Mouse (Mus musculus): ENCODE results near the gene Fgr.

Fgr gene

GRCm38 (mm10) chr4:133014896-133015709 lies 41.2 kb downstream of the Fgr start:
- no peak for DNase-seq (ENCODE audit: low spot score in 2 of 2)

- DNase-seq (ENCODE audit: low spot score in 2 of 2) = no peak
Observed at GRCm38 (mm10) chr4:133015710-133016651, 42.1 kb downstream of the Fgr start.

DNA sequence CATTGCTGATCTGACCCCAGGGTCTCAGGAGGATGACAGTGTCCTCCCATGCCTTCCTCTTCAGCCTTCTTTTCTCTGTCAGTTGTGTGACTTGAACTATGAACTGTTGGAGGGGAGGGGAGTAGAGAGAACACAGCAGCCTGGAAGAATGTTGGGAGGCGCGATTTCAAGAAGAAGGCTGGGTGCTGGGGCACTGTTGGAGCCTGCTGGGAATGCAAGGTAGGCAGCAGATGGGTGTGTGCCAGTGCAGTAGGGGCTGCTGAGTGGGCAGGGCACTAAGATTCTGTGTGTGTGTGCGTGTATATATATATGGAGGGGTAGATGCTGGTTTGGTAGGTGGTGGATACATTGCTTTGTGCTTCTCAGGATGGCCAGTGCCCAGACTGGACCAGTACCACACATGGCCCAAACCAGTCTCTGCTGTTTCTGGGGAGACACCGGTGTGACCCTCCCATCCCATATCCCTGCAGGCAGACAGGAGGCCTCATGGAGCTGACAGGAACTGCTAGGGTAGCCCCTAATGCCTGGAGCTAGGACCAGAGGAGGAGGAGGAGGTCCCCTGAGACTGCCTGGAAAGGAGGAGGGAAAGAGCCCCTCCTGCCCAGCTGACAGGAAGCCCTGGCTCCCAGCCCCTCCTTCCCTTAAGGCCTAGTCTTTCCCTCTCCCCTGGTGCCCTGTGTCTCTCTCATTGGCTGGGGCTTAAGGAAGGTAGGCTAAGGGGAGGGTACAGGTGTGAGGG lies 43.0 kb downstream of the Fgr start:
- no peak for DNase-seq (ENCODE audit: low spot score in 2 of 2)

GRCm38 (mm10) chr4:133017597-133018262 lies 43.8 kb downstream of the Fgr start:
- no peak for DNase-seq (ENCODE audit: low spot score in 2 of 2)

GRCm38 (mm10) chr4:133018263-133018798 lies 44.4 kb downstream of the Fgr start:
- no peak for DNase-seq (ENCODE audit: low spot score in 2 of 2)

GRCm38 (mm10) chr4:133020721-133021120 lies 46.8 kb downstream of the Fgr start:
- DNase-seq (ENCODE audit: low spot score in 2 of 2) = no peak

- DNase-seq (ENCODE audit: low spot score in 2 of 2) = no peak
Observed at GRCm38 (mm10) chr4:133021181-133021671, 47.3 kb downstream of the Fgr start.

- DNase-seq (ENCODE audit: low spot score in 2 of 2) = no peak
Observed at GRCm38 (mm10) chr4:133022217-133022616, 48.3 kb downstream of the Fgr start.

GRCm38 (mm10) chr4:133022954-133023635 lies 49.2 kb downstream of the Fgr start:
- DNase-seq (ENCODE audit: low spot score in 2 of 2) = no peak

DNA sequence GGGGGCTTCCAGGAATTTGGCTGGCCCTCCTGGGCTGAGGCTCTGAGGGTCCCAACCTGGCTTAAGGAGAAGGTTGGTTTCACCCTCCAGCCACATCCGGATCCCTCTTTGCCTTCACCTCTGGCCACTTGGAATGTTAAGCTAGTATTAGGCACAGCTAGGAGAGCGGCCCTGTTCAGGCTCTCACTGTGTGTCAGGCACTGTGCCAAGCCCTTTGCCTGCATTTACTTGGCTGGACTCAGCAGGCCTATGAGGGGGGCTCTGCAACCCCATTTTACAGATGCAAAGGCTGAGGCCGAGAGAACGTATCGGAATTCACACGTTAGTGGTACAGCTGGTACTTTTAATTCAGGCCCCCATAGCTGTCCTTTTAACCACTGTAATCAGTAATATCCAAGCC lies 49.7 kb downstream of the Fgr start:
- DNase-seq (ENCODE audit: low spot score in 2 of 2) = no peak

DNA sequence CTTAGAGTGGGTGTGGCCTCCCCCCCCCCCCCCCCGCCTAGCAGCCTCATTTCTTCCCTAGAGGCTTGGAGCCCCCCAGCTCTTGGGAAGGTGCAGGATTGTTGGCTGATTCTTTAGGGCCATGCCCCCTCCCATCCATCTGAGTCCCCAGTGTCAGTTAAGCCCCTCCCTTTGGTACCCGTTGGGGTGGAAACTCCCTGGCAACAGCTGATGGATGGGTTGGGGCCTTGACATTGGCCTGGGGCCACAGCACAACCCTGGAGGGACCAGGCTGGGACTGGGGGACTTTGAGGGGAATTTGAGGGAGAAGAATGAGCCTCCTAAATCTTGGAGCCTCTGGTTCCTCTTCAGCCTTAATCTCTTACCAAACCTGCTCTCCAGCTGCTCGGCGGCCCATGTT lies 50.5 kb downstream of the Fgr start:
- DNase-seq (ENCODE audit: low spot score in 2 of 2) = no peak

- no peak for DNase-seq (ENCODE audit: low spot score in 2 of 2)
Observed at GRCm38 (mm10) chr4:133024969-133025685, 51.2 kb downstream of the Fgr start.

- no peak for DNase-seq (ENCODE audit: low spot score in 2 of 2)
Observed at GRCm38 (mm10) chr4:133026272-133026671, 52.4 kb downstream of the Fgr start.

- DNase-seq (ENCODE audit: low spot score in 2 of 2) = no peak
Observed at GRCm38 (mm10) chr4:133026826-133027375, 53.0 kb downstream of the Fgr start.

DNA sequence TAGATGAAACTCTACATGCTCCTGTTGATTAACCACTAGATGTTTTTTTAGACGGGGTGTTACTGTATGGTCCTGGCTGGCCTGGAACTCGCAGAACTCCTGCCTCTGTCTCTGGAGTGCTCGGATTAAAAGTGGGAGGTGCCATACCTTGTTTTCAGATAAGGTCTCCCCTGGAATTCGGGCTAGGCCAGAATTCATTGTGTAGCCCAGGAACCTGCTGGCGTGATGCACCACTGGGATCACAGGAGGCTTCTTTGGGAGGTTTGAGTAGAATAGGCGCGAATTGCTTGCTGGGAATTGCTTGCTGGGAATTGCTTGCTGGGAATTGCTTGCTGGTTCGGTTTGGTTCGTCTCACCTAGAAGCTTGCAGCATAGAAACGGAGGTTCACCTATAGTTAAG lies 53.8 kb downstream of the Fgr start:
- no peak for DNase-seq (ENCODE audit: low spot score in 2 of 2)

GRCm38 (mm10) chr4:133028193-133028592 lies 54.3 kb downstream of the Fgr start:
- DNase-seq (ENCODE audit: low spot score in 2 of 2) = no peak

DNA sequence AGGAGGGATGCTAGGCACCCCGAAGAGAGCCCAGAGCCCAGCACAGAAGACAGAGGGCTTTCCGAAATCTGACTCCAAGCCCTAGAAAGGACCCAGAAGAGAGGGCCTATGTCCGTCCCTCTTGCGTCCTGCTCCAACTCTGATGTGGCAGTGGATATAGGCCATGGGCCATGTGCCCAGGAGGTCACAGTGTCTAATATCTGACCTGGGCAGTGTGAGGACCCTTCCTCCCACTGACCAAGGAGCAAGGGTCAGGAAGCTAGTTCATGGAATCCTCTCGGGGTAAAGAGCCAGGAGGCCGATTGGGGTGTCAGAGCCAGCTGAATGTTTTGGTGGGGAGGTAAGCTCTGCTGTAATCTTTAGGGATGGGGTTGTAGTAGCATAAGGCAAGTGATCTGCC lies 55.0 kb downstream of the Fgr start:
- no peak for DNase-seq (ENCODE audit: low spot score in 2 of 2)

DNA sequence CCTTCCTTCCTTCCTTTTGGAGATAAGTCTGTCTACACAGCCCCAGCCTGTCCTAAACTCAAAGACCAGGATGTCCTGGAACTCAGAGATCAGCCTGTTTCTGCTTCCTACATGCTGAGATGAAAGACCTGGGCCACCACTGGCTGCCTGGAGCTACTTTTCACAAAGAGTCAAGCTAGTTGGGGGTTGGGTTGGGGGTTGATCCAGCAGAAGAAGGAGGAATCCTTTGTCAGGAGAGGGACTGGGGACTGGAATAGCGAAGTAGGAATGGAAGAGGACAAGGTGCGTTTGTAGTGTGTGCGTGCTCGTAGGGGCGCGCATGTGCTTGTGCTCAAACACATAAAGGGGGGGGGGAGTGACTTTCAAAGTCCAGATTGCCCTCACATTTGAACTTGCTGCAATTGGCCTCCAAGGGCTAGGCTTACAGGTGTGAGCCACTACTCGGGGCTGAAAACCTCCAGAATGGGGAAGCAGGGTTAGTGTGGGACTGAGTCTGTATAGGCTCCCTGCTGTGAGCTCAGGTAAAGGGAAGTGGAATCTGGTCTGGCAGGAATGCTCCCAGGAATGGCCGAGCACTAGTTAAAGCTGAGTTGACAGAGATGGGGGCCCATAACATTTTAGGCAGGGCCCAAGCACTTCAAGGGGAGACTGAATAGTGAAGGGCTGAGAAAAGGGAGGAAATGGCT lies 58.7 kb downstream of the Fgr start:
- no peak for DNase-seq (ENCODE audit: low spot score in 2 of 2)

DNA sequence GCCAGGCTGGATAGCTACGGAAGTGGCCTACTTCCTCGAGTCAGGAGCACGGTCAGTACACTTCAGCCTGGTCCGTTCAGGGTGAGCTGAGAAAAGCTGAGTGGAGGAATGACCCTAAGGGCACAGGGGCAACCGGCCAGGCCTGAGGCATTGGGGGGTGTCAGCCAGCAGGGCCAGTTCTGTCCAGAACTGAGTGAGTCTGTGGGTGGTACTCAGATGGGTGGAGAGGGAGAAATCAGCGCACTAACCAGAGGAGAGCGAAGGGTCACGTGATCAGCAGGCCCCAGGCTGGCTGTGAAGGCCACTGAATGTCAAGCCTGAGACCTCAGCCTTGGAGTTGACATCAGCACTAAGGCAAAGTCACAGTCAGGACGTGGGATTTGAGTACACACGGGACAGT lies 60.6 kb downstream of the Fgr start:
- no peak for DNase-seq (ENCODE audit: low spot score in 2 of 2)
